20 mouse cellular contexts compared by ENCODE assay signal in genomic region chr10:31143856-31144488, GRCm38 (mm10).
DNase-seq lines count a peak whose midpoint lies in the region; ATAC-seq and TF ChIP-seq lines count a peak whose summit lies in the region.
"Had no signal": no experiment of that assay in that cellular context is flagged by ENCODE, and none has a peak within 500 bp of the region (broad histone marks: within the 10 kb centered on the region; RNA-seq: fewer than 3 reads in every experiment).

No protein-coding gene starts in this region.

- H3K9me3 ChIP-seq in forebrain, embryonic 14.5 days (replicated peaks; ENCODE audit: control insufficient read depth, low read length) = no peaks in the 10 kb centered on the region
- H3K9me3 ChIP-seq in forebrain, embryonic 12.5 days = no peaks in the 10 kb centered on the region
- H3K9me3 ChIP-seq in liver, postnatal 0 days (ENCODE audit: low read length) = no peaks in the 10 kb centered on the region
- H3K9me3 ChIP-seq: heart, embryonic 12.5 days; midbrain, embryonic 13.5 days had no signal

- TF ChIP-seq EP300 in liver, postnatal 0 days (IDR thresholded peaks at IDR 0.05; ENCODE audit: low read depth) = no peak

- intact Hi-C loops in gastrocnemius, postnatal 14 days (cut with DNase I; ENCODE audit: low total_unique reads) = no loop called here

- no peak overlapping the region for H3K4me2 ChIP-seq in forebrain, embryonic 14.5 days (ENCODE audit: low read length)
- H3K4me2 ChIP-seq in forebrain, embryonic 12.5 days = no peak overlapping the region
- no peak overlapping the region for H3K4me2 ChIP-seq in liver, postnatal 0 days (ENCODE audit: low read depth, low read length)
- H3K4me2 ChIP-seq: heart, embryonic 12.5 days; lung, embryonic 14.5 days; midbrain, embryonic 13.5 days had no signal

- no peak overlapping the region for H3K27ac ChIP-seq in forebrain, embryonic 14.5 days (ENCODE audit: low read depth, low read length)
- no peak overlapping the region for H3K27ac ChIP-seq in forebrain, embryonic 12.5 days
- H3K27ac ChIP-seq in liver, adult 2 months (replicated peaks; ENCODE audit: insufficient read depth, low read depth, low read length) = no peak overlapping the region
- H3K27ac ChIP-seq in liver, postnatal 0 days (ENCODE audit: low read depth) = no peak overlapping the region
- H3K27ac ChIP-seq: macrophage; midbrain, embryonic 13.5 days; stomach, postnatal 0 days had no signal

- TF ChIP-seq CTCF in liver, adult 2 months (IDR thresholded peaks at IDR 0.05; ENCODE audit: low read depth, low read length) = no peak
- TF ChIP-seq CTCF in liver, postnatal 0 days (IDR thresholded peaks at IDR 0.05; ENCODE audit: low read depth) = no peak
- TF ChIP-seq CTCF in brain, embryonic 14.5 days (IDR thresholded peaks at IDR 0.05; ENCODE audit: borderline replicate concordance, extremely low read depth, insufficient read depth, insufficient read length) = no peak

- no peak overlapping the region for H3K4me3 ChIP-seq in forebrain, embryonic 14.5 days (ENCODE audit: low read depth, low read length)
- no peak overlapping the region for H3K4me3 ChIP-seq in forebrain, embryonic 12.5 days (replicated peaks)
- no peak overlapping the region for H3K4me3 ChIP-seq in liver, adult 2 months (ENCODE audit: insufficient read depth, low read depth, low read length)
- no peak overlapping the region for H3K4me3 ChIP-seq in liver, postnatal 0 days (ENCODE audit: low read depth, low read length)
- H3K4me3 ChIP-seq: heart, embryonic 12.5 days; midbrain, embryonic 13.5 days had no signal

- H3K4me1 ChIP-seq in forebrain, embryonic 14.5 days (ENCODE audit: control insufficient read depth, insufficient read depth, low read length) = no peaks in the 10 kb centered on the region
- H3K4me1 ChIP-seq in forebrain, embryonic 12.5 days = no peaks in the 10 kb centered on the region
- no peaks in the 10 kb centered on the region for H3K4me1 ChIP-seq in liver, adult 2 months (ENCODE audit: control insufficient read depth, insufficient read depth, low read length)
- no peaks in the 10 kb centered on the region for H3K4me1 ChIP-seq in liver, postnatal 0 days (ENCODE audit: insufficient read depth)
- H3K4me1 ChIP-seq: heart, embryonic 12.5 days; midbrain, embryonic 13.5 days had no signal

- peak; percentile 20; the same call in 1 of the 2 replicates for ATAC-seq in forebrain, embryonic 14.5 days
- ATAC-seq in forebrain, embryonic 12.5 days (ENCODE audit: low FRiP score) = no peak
- no peak for ATAC-seq in liver, postnatal 0 days
- ATAC-seq in CD4-positive, CD25-positive, alpha-beta regulatory T cell, adult 4 months = no peak
- ATAC-seq: midbrain, embryonic 13.5 days had no signal

- no peaks in the 10 kb centered on the region for H3K36me3 ChIP-seq in forebrain, embryonic 14.5 days (ENCODE audit: control insufficient read depth, insufficient read depth, low read length)
- no peaks in the 10 kb centered on the region for H3K36me3 ChIP-seq in forebrain, embryonic 12.5 days (replicated peaks)
- no peaks in the 10 kb centered on the region for H3K36me3 ChIP-seq in liver, adult 2 months (ENCODE audit: control insufficient read depth, insufficient read depth, low read length)
- no peaks in the 10 kb centered on the region for H3K36me3 ChIP-seq in liver, postnatal 0 days (replicated peaks; ENCODE audit: insufficient read depth, low read length)
- H3K36me3 ChIP-seq: heart, embryonic 12.5 days; midbrain, embryonic 13.5 days had no signal

- no peaks in the 10 kb centered on the region for H3K79me2 ChIP-seq in liver, adult 2 months (ENCODE audit: control insufficient read depth, insufficient read depth, low read length)

- no peak for TF ChIP-seq POLR2A in liver, adult 2 months (IDR thresholded peaks at IDR 0.05; ENCODE audit: extremely low read depth, insufficient read depth, low read length)
- TF ChIP-seq POLR2A in brain, embryonic 14.5 days (IDR thresholded peaks at IDR 0.05; ENCODE audit: borderline replicate concordance, extremely low read depth, insufficient read depth, insufficient read length, poor library complexity, severe bottlenecking) = no peak

- H3K9ac ChIP-seq in forebrain, embryonic 14.5 days (ENCODE audit: low read length) = no peak overlapping the region
- H3K9ac ChIP-seq in forebrain, embryonic 12.5 days = no peak overlapping the region
- no peak overlapping the region for H3K9ac ChIP-seq in liver, adult 2 months (ENCODE audit: low read depth, low read length)
- H3K9ac ChIP-seq in liver, postnatal 0 days (replicated peaks) = no peak overlapping the region
- H3K9ac ChIP-seq: heart, embryonic 12.5 days; lung, embryonic 14.5 days; midbrain, embryonic 13.5 days had no signal

- no peaks in the 10 kb centered on the region for H3K27me3 ChIP-seq in forebrain, embryonic 14.5 days (replicated peaks; ENCODE audit: control insufficient read depth, insufficient read depth, low read length)
- no peaks in the 10 kb centered on the region for H3K27me3 ChIP-seq in forebrain, embryonic 12.5 days
- H3K27me3 ChIP-seq in liver, adult 2 months (ENCODE audit: control insufficient read depth, insufficient read depth, low read length) = no peaks in the 10 kb centered on the region
- no peaks in the 10 kb centered on the region for H3K27me3 ChIP-seq in liver, postnatal 0 days (ENCODE audit: insufficient read depth, low read length)
- H3K27me3 ChIP-seq: heart, embryonic 12.5 days; midbrain, embryonic 13.5 days had no signal

- peak; percentile 72 for DNase-seq in forebrain, embryonic 14.5 days (ENCODE audit: low spot score)
- peak; percentile 6 for DNase-seq in liver, adult 2 months (ENCODE audit: extremely low read depth, low read depth, low spot score)
- DNase-seq in liver, postnatal 0 days = no peak
- peak; percentile 83 for DNase-seq in brain, embryonic 14.5 days (ENCODE audit: low read depth)
- peak; percentile 4 to 13 for DNase-seq in layer of hippocampus, adult 8-10 months (ENCODE audit: low spot score in 2 of 2)
- DNase-seq in gastrocnemius, postnatal 14 days = no peak
- DNase-seq: adrenal gland, adult 8-10 months; heart, postnatal 4 days; kidney, adult 11 months; kidney, postnatal 4 days; liver; lung, embryonic 14.5 days; spleen, adult 18-20 months; thymus, postnatal 14 days had no signal

Comparison
In these comparisons a context has a peak if more than half of its experiments do, and no peak if none do; other contexts are left out.
1. DNase-seq: peak in forebrain, embryonic 14.5 days (single experiment), liver, adult 2 months (single experiment), brain, embryonic 14.5 days (single experiment) and layer of hippocampus, adult 8-10 months (2 of 2); none in liver, postnatal 0 days (single experiment) and gastrocnemius, postnatal 14 days (single experiment).